Mouse (Mus musculus) MEL (cell line): ENCODE results near the gene Prps1. TPM values are rescaled to one million over a fixed set of nuclear protein-coding genes. Genes with fewer than 3 reads are reported as not detected.

Experiments
- DNase-seq: peaks from one replicate; pipeline ENCODE4 v3.0.0; 2011; ENCODE audit warnings: low read depth, low spot score
- H3K27ac ChIP-seq: 2 replicates; pipeline ENCODE4 v1.5.1; 2012; ENCODE audit warnings: low read depth, mild to moderate bottlenecking, control low read depth, low read length, moderate library complexity; ENCODE audit not compliant: control insufficient read depth
- H3K27me3 ChIP-seq, 2 experiments: fragments of 150-350 bp in 1 of 2; sonication (generic) in 1 of 2; 2 replicates each; pipeline ENCODE4 v1.6.1; 2012; ENCODE audit warnings: low read length in 2 of 2, mild to moderate bottlenecking in 2 of 2, improper control_type of control experiment in 1 of 2, moderate library complexity in 1 of 2; ENCODE audit not compliant: insufficient read depth in 2 of 2, control insufficient read depth in 1 of 2
- H3K36me3 ChIP-seq, 2 experiments: 2 replicates each; pipeline ENCODE4 v1.6.1; 2012 to 2014; ENCODE audit warnings: low read length in 2 of 2, improper control_type of control experiment in 1 of 2, inconsistent platforms in 1 of 2, mild to moderate bottlenecking in 1 of 2; ENCODE audit not compliant: insufficient read depth in 2 of 2, control insufficient read depth in 1 of 2
- H3K4me1 ChIP-seq, 2 experiments: fragments of 150-350 bp in 1 of 2; sonication (generic) in 1 of 2; 2 replicates each; pipeline ENCODE4 v1.6.1; 2012; ENCODE audit warnings: low read length in 2 of 2, improper control_type of control experiment in 1 of 2, mild to moderate bottlenecking in 1 of 2; ENCODE audit not compliant: insufficient read depth in 2 of 2, control insufficient read depth in 1 of 2
- H3K4me3 ChIP-seq, 2 experiments: fragments of 150-350 bp in 1 of 2; sonication (generic) in 1 of 2; 2 replicates each; pipeline ENCODE4 v1.5.1; 2012; ENCODE audit warnings: low read depth in 2 of 2, low read length in 2 of 2, mild to moderate bottlenecking in 2 of 2, moderate library complexity in 2 of 2, control low read depth in 1 of 2, improper control_type of control experiment in 1 of 2; ENCODE audit not compliant: control insufficient read depth in 1 of 2, insufficient read depth in 1 of 2
- H3K79me2 ChIP-seq: 2 replicates; pipeline ENCODE4 v1.6.1; 2012; ENCODE audit warnings: mild to moderate bottlenecking, low read length, moderate library complexity; ENCODE audit not compliant: control insufficient read depth, poor library complexity, insufficient read depth
- H3K9ac ChIP-seq: 2 replicates; pipeline ENCODE4 v1.6.1; 2012; ENCODE audit warnings: low read depth, mild to moderate bottlenecking, control low read depth, low read length, moderate library complexity; ENCODE audit not compliant: control insufficient read depth, poor library complexity, severe bottlenecking
- H3K9me3 ChIP-seq: fragments of 150-350 bp; sonication (generic); replicated peaks from 2 replicates; pipeline ENCODE4 v1.6.1; 2012; ENCODE audit warnings: mild to moderate bottlenecking, low read length, improper control_type of control experiment, moderate library complexity; ENCODE audit not compliant: insufficient read depth
- BHLHE40 ChIP-seq: IDR thresholded peaks from 2 replicates; pipeline ENCODE4 v1.6.1; 2012; ENCODE audit warnings: low read depth, mild to moderate bottlenecking, inconsistent platforms, low read length, improper control_type of control experiment, borderline replicate concordance
- CHD1 ChIP-seq: IDR thresholded peaks from 2 replicates; pipeline ENCODE4 v1.6.1; 2012; ENCODE audit warnings: low read depth, mild to moderate bottlenecking, inconsistent platforms, low read length, improper control_type of control experiment
- CHD2 ChIP-seq: IDR thresholded peaks from 2 replicates; pipeline ENCODE4 v1.6.1; 2011; ENCODE audit warnings: low read length, improper control_type of control experiment
- EP300 ChIP-seq, 2 experiments: IDR thresholded peaks; 2 replicates each; pipeline ENCODE4 v1.6.1; 2011; ENCODE audit warnings: improper control_type of control experiment in 2 of 2, low read length in 2 of 2, low read depth in 1 of 2, mild to moderate bottlenecking in 1 of 2
- ETS1 ChIP-seq: IDR thresholded peaks from 2 replicates; pipeline ENCODE4 v1.6.1; 2012; ENCODE audit warnings: low read depth, mild to moderate bottlenecking, inconsistent platforms, low read length, improper control_type of control experiment, moderate library complexity
- HCFC1 ChIP-seq: IDR thresholded peaks from 2 replicates; pipeline ENCODE4 v1.6.1; 2012; ENCODE audit warnings: low read depth, mild to moderate bottlenecking, inconsistent platforms, low read length, improper control_type of control experiment, moderate library complexity
- JUND ChIP-seq: IDR thresholded peaks from 2 replicates; pipeline ENCODE4 v1.6.1; 2011; ENCODE audit warnings: low read depth, mild to moderate bottlenecking, improper control_type of control experiment, low read length
- MAFK ChIP-seq: IDR thresholded peaks from 2 replicates; pipeline ENCODE4 v1.6.1; 2011; ENCODE audit warnings: low read depth, mild to moderate bottlenecking, low read length, improper control_type of control experiment, borderline replicate concordance
- MAX ChIP-seq: IDR thresholded peaks from 2 replicates; pipeline ENCODE4 v1.6.1; 2011; ENCODE audit warnings: low read length, improper control_type of control experiment
- MAZ ChIP-seq: IDR thresholded peaks from 2 replicates; pipeline ENCODE4 v1.6.1; 2012; ENCODE audit warnings: low read depth, mild to moderate bottlenecking, inconsistent platforms, low read length, improper control_type of control experiment
- MEF2A ChIP-seq: IDR thresholded peaks from 2 replicates; pipeline ENCODE4 v1.6.1; 2014; ENCODE audit warnings: low read depth, mild to moderate bottlenecking, inconsistent platforms, low read length, improper control_type of control experiment; ENCODE audit not compliant: poor library complexity, insufficient replicate concordance, severe bottlenecking; ENCODE audit errors: extremely low read depth
- MXI1 ChIP-seq: IDR thresholded peaks from 2 replicates; pipeline ENCODE4 v1.6.1; 2011; ENCODE audit warnings: mild to moderate bottlenecking, low read depth, low read length, improper control_type of control experiment
- NELFE ChIP-seq: IDR thresholded peaks from 2 replicates; pipeline ENCODE4 v1.6.1; 2011; ENCODE audit warnings: low read depth, low read length, improper control_type of control experiment
- NRF1 ChIP-seq: IDR thresholded peaks from 2 replicates; pipeline ENCODE4 v1.6.1; 2014; ENCODE audit warnings: low read depth, mild to moderate bottlenecking, inconsistent platforms, low read length, improper control_type of control experiment, moderate library complexity; ENCODE audit not compliant: poor library complexity, insufficient read depth, severe bottlenecking
- POLR2AphosphoS2 ChIP-seq: IDR thresholded peaks from 2 replicates; pipeline ENCODE4 v1.6.1; 2011; ENCODE audit warnings: low read length, improper control_type of control experiment
- RAD21 ChIP-seq: IDR thresholded peaks from 2 replicates; pipeline ENCODE4 v1.6.1; 2011; ENCODE audit warnings: mild to moderate bottlenecking, low read depth, low read length, improper control_type of control experiment
- RCOR1 ChIP-seq: IDR thresholded peaks from 2 replicates; pipeline ENCODE4 v1.6.1; 2012; ENCODE audit warnings: low read depth, mild to moderate bottlenecking, inconsistent platforms, low read length, improper control_type of control experiment
- SMC3 ChIP-seq: IDR thresholded peaks from 2 replicates; pipeline ENCODE4 v1.6.1; 2011; ENCODE audit warnings: low read depth, low read length, improper control_type of control experiment
- TAL1 ChIP-seq: IDR thresholded peaks from 2 replicates; pipeline ENCODE4 v1.6.1; 2012; ENCODE audit warnings: mild to moderate bottlenecking, inconsistent platforms, low read length, moderate library complexity, mixed read lengths
- TBP ChIP-seq: IDR thresholded peaks from 2 replicates; pipeline ENCODE4 v1.8.0; 2011; ENCODE audit warnings: low read depth, low read length, improper control_type of control experiment
- TCF12 ChIP-seq: IDR thresholded peaks from 2 replicates; pipeline ENCODE4 v1.6.1; 2014; ENCODE audit warnings: low read depth, mild to moderate bottlenecking, inconsistent platforms, low read length, improper control_type of control experiment, moderate library complexity
- UBTF ChIP-seq: IDR thresholded peaks from 2 replicates; pipeline ENCODE4 v1.6.1; 2012; ENCODE audit warnings: low read depth, mild to moderate bottlenecking, inconsistent platforms, low read length, improper control_type of control experiment, moderate library complexity, borderline replicate concordance; ENCODE audit not compliant: insufficient read depth
- USF2 ChIP-seq, 2 experiments: IDR thresholded peaks; 2 replicates each; pipeline ENCODE4 v1.6.1; 2011 to 2012; ENCODE audit warnings: improper control_type of control experiment in 2 of 2, low read length in 2 of 2, borderline replicate concordance in 1 of 2, inconsistent platforms in 1 of 2, low read depth in 1 of 2, mild to moderate bottlenecking in 1 of 2; ENCODE audit not compliant: insufficient read depth in 1 of 2
- ZKSCAN1 ChIP-seq: IDR thresholded peaks from 2 replicates; pipeline ENCODE4 v1.6.1; 2012; ENCODE audit warnings: low read depth, mild to moderate bottlenecking, inconsistent platforms, low read length, improper control_type of control experiment, moderate library complexity
- ZNF384 ChIP-seq: IDR thresholded peaks from 2 replicates; pipeline ENCODE4 v1.6.1; 2012; ENCODE audit warnings: low read depth, mild to moderate bottlenecking, inconsistent platforms, low read length, improper control_type of control experiment
- polyA plus RNA-seq, 2 experiments: library from polyadenylated mRNA; stranded (reverse) in 1 of 2; unstranded in 1 of 2; fragments of >175 nt in 1 of 2; fragments of >200 nt in 1 of 2; gene quantifications; 2 replicates each; pipeline versions ENCODE4 v1.2.1 to v1.2.4; 2012; ENCODE audit warnings: low replicate concordance in 2 of 2, low read depth in 1 of 2; ENCODE audit not compliant: insufficient read length in 2 of 2, insufficient read depth in 1 of 2, missing spikeins in 1 of 2
- total RNA-seq: library from RNA; depleted of rRNA; stranded (reverse); fragments of 300-350 nt; gene quantifications from 2 replicates; pipeline ENCODE4 v1.2.3, GENCODE M21; 2012

The Prps1 gene
- total and polyA plus RNA-seq, 3 experiments = 113 to 172 TPM; not detected in 1

DNA sequence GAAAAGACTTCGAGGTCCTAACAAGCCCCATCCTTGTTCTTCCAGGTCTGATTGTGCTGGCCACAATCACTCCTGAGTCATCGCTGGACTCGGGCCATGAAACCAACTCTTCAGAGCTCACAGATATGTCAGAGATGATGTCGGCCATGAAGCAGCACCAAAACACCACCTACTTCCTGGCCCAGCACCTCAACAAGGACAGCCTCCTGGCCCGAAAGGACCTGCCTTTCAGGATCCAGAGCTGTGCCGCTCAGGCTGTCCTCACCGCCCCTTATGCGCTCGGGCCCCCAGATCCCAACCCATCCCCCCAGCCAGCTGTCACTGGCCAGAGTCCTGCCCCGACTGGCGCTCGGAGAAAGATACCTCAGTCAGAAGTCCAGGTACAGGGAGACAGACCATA, 25.9 kb upstream of the Prps1 start:
- Histone ChIP-seq H3K4me1 (peaks cover 0 to 10% of the 10 kb centered on the region in 2 experiments; a peak in 2 of 4 replicates), H3K36me3 (no peaks in the 10 kb centered on the region; a peak in 1 of 4 replicates), H3K27me3 (0 out of 4 replicates have a peak, but pooled peaks cover under 1 to 2% of the 10 kb centered on the region in 2 experiments), H3K9ac (no peak overlapping the region), H3K79me2 (no peaks in the 10 kb centered on the region), H3K4me3 (0 out of 4 replicates have a peak overlapping the region, but pooled peaks of 1 of the 2 experiments have one; percentile 7), H3K9me3 (no peaks in the 10 kb centered on the region), H3K27ac (no peak overlapping the region)
- TF ChIP-seq JUND = no peak
- no peak for TF ChIP-seq NRF1
- no peak for TF ChIP-seq RAD21
- no peak for TF ChIP-seq BHLHE40
- TF ChIP-seq MAZ = no peak
- TF ChIP-seq POLR2AphosphoS2 = no peak
- no peak for TF ChIP-seq TBP
- TF ChIP-seq ETS1 = no peak
- TF ChIP-seq UBTF = no peak
- TF ChIP-seq MAFK = no peak
- TF ChIP-seq USF2 (IDR thresholded peaks at IDR 0.05; ENCODE audit: borderline replicate concordance in 1 of 2, insufficient read depth in 1 of 2, low read depth in 1 of 2, low read length in 2 of 2) = no peak
- no peak for TF ChIP-seq ZKSCAN1
- no peak for TF ChIP-seq MXI1
- no peak for TF ChIP-seq SMC3
- no peak for TF ChIP-seq HCFC1
- no peak for TF ChIP-seq CHD2
- TF ChIP-seq EP300 (IDR thresholded peaks at IDR 0.05; ENCODE audit: low read depth in 1 of 2, low read length in 2 of 2) = no peak
- no peak for DNase-seq

DNA sequence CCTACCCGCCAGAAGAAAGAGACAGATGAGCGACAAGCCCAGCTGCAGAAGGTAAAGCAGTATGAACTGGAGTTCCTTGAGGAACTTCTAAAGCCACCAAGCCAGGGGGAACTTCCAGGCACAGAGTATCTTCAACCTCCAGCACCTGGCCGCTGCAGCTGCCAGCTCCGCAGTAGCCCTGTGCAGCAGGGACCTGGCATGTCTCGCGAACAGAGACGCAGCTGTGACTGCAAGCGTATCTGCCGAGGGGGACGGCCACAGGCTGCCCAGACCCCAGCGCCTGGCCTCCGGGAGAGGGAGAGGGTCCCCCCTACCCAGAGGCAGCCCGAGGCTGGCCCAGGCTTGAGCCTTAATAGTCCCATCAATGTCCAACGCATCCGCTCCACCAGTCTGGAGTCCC, 24.4 kb upstream of the Prps1 start:
- Histone ChIP-seq H3K27me3 (peaks cover 0 to 2% of the 10 kb centered on the region in 2 experiments; a peak in 1 of 4 replicates), H3K79me2 (no peaks in the 10 kb centered on the region)

More for the DNA sequence above, 24.4 kb upstream of the Prps1 start:
- TF ChIP-seq UBTF (no peak), RCOR1 (no peak), MAFK (no peak), MXI1 (no peak), USF2 (IDR thresholded peaks at IDR 0.05; ENCODE audit: borderline replicate concordance in 1 of 2, insufficient read depth in 1 of 2, low read depth in 1 of 2, low read length in 2 of 2) (no peak), SMC3 (no peak), HCFC1 (no peak), TCF12 (no peak), MEF2A (no peak), MAX (no peak), ZNF384 (no peak), ETS1 (no peak), NRF1 (no peak), CHD1 (no peak), MAZ (no peak), TBP (no peak), TAL1 (no peak), NELFE (no peak)
- H3K36me3 ChIP-seq = no peaks in the 10 kb centered on the region; a peak in 1 of 4 replicates
- H3K9ac ChIP-seq = no peak overlapping the region
- no peak overlapping the region for H3K27ac ChIP-seq
- no peak for DNase-seq
- H3K9me3 ChIP-seq = no peaks in the 10 kb centered on the region
- H3K4me3 ChIP-seq = no peak overlapping the region
- H3K4me1 ChIP-seq = peaks cover 0 to 10% of the 10 kb centered on the region in 2 experiments; a peak in 2 of 4 replicates
